Mouse (Mus musculus) lung, postnatal 0 days (tissue): ENCODE results near the gene Pou2f2. TPM values are rescaled to one million over a fixed set of nuclear protein-coding genes. Genes with fewer than 3 reads are reported as not detected.

Source experiments
- ATAC-seq: fragments of 200-750 bp; cut with Nextera tagmentation; 2 replicates; pipeline ENCODE4 v1.8.0; 2017; ENCODE audit warnings: moderate library complexity
- DNase-seq: peaks from one replicate; pipeline ENCODE4 v3.0.0-alpha.2; 2016; ENCODE audit warnings: low spot score
- H3K27ac ChIP-seq: fragments of 300-500 bp; sonication (generic); 2 replicates; pipeline ENCODE4 v1.5.1; 2014; ENCODE audit warnings: antibody characterized with exemption, mild to moderate bottlenecking, low read length, mixed read lengths
- H3K27me3 ChIP-seq: fragments of 300-500 bp; sonication (generic); replicated peaks from 2 replicates; pipeline ENCODE4 v1.6.1; 2014; ENCODE audit warnings: low read length, mixed read lengths; ENCODE audit not compliant: insufficient read depth
- H3K36me3 ChIP-seq: fragments of 300-500 bp; sonication (generic); 2 replicates; pipeline ENCODE4 v1.6.1; 2014; ENCODE audit warnings: low read length, mixed read lengths; ENCODE audit not compliant: insufficient read depth
- H3K4me1 ChIP-seq: fragments of 300-500 bp; sonication (generic); 2 replicates; pipeline ENCODE4 v1.6.1; 2014; ENCODE audit warnings: antibody characterized with exemption, low read depth, low read length, mixed read lengths; ENCODE audit not compliant: insufficient read depth
- H3K4me2 ChIP-seq: fragments of 300-500 bp; sonication (generic); replicated peaks from 2 replicates; pipeline ENCODE4 v1.6.1; 2014; ENCODE audit warnings: low read depth, mild to moderate bottlenecking, low read length, moderate library complexity, mixed read lengths
- H3K4me3 ChIP-seq: fragments of 300-500 bp; sonication (generic); 2 replicates; pipeline ENCODE4 v1.5.1; 2014; ENCODE audit warnings: low read depth, low read length
- H3K9ac ChIP-seq: fragments of 300-500 bp; sonication (generic); replicated peaks from 2 replicates; pipeline ENCODE4 v1.6.1; 2014; ENCODE audit warnings: low read depth, mild to moderate bottlenecking
- H3K9me3 ChIP-seq: fragments of 300-500 bp; sonication (generic); 2 replicates; pipeline ENCODE4 v1.6.1; 2016; ENCODE audit warnings: low read length, mixed read lengths
- CTCF ChIP-seq: IDR thresholded peaks from 2 replicates; pipeline ENCODE4 v1.5.1; 2016; ENCODE audit warnings: antibody characterized with exemption, mild to moderate bottlenecking
- EP300 ChIP-seq: IDR thresholded peaks from 2 replicates; pipeline ENCODE4 v1.6.1; 2016; ENCODE audit warnings: antibody characterized with exemption, mild to moderate bottlenecking, control low read depth
- WGBS: fragments of 180-500 bp; shearing (Covaris S2); extraction: QIAGEN DNeasy Blood & Tissue Kit; methylation state at CpG from one replicate; pipeline ENCODE4 v1.1.7; 2014; 5-methylcytosine and 5-hydroxymethylcytosine counted together
- polyA plus RNA-seq: library from polyadenylated mRNA; unstranded; fragments of >200 nt; fragmentation: Nextera tagmentation; extraction: Ambion mirVana; gene quantifications from 2 replicates; pipeline ENCODE4 v1.2.1, GENCODE M21; 2015

Gene Pou2f2
- polyA plus RNA-seq, 1 experiment from 2014 or later: 0.98 TPM

DNA sequence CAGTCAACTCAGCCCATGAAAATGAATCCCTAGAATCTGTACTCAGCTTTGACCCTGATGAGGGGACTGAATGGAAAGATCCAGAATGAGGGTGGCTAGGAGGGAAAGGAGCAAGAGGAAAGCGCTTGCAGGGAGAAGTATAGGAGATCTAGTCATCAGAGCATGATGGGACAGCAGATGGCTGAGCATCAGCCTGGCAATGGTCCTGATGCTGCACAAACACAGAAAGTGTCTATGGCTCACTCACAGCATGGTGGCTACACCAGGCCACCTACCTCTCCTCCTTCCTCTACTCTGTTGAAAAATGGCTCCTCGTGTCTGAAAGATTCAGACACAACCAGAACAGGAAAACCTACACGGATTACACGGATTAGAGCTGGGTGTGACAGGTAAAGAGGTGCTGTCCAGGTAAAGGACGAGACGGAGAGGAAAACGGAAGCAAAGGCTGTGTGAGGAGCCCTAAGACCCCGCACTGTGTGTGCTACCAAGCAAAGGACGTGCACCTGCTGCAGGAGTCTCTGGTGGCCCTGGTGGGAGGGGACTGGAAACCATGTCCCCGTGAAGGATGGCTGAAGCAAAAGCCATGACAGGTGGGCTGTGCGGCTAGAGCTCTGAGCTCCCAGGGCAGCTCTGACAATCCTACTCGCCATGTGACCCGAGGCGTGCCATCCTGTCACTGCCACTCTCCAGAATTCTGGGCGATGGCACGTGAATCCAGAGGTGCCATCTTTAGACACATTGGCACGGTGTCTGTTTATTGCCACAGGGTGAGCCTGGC lies 67.2 kb downstream of the Pou2f2 start:
- DNase-seq (no peak), ATAC-seq (no peak)
- Histone ChIP-seq H3K4me3 (no peak overlapping the region), H3K27ac (no peak overlapping the region), H3K9me3 (no peaks in the 10 kb centered on the region), H3K9ac (no peak overlapping the region), H3K27me3 (no peaks in the 10 kb centered on the region), H3K4me1 (no peaks in the 10 kb centered on the region), H3K4me2 (no peak overlapping the region), H3K36me3 (no peaks in the 10 kb centered on the region)
- WGBS: 78% methylated on average over 17 of the region's 17 CpGs
- TF ChIP-seq EP300 (no peak), CTCF (no peak)

GRCm38 (mm10) chr7:25110336-25110735 lies 69.2 kb downstream of the Pou2f2 start:
- Histone ChIP-seq H3K4me3 (no peak overlapping the region), H3K4me1 (no peaks in the 10 kb centered on the region), H3K4me2 (no peak overlapping the region), H3K27me3 (no peaks in the 10 kb centered on the region), H3K9ac (no peak overlapping the region), H3K9me3 (no peaks in the 10 kb centered on the region), H3K27ac (no peak overlapping the region), H3K36me3 (no peaks in the 10 kb centered on the region)
- ATAC-seq: no peak
- 76% methylated on average over 9 of the region's 9 CpGs for WGBS
- DNase-seq: no peak
- TF ChIP-seq EP300: no peak
- TF ChIP-seq CTCF: no peak

- Histone ChIP-seq H3K4me2 (no peak overlapping the region), H3K9me3 (no peaks in the 10 kb centered on the region), H3K27me3 (0 out of 2 replicates have a peak, but pooled peaks cover 2% of the 10 kb centered on the region), H3K27ac (no peak overlapping the region), H3K4me3 (no peak overlapping the region), H3K9ac (no peak overlapping the region), H3K4me1 (no peaks in the 10 kb centered on the region), H3K36me3 (no peaks in the 10 kb centered on the region)
- DNase-seq (no peak), ATAC-seq (no peak)
- 71% methylated on average over 12 of the region's 12 CpGs for WGBS
- TF ChIP-seq EP300: no peak
These were observed 70.2 kb downstream of the Pou2f2 start for GRCm38 (mm10) chr7:25109355-25109754.

GRCm38 (mm10) chr7:25106790-25107502 lies 72.6 kb downstream of the Pou2f2 start:
- no peak overlapping the region for H3K9ac ChIP-seq

GRCm38 (mm10) chr7:25105411-25106160 lies 73.9 kb downstream of the Pou2f2 start:
- H3K27me3 ChIP-seq: 0 out of 2 replicates have a peak, but pooled peaks cover 3% of the 10 kb centered on the region
- ATAC-seq: no peak
- WGBS: 14% methylated on average over 17 of the region's 17 CpGs

More at GRCm38 (mm10) chr7:25106790-25107502, 72.6 kb downstream of the Pou2f2 start:
- Histone ChIP-seq H3K4me2 (no peak overlapping the region), H3K9me3 (no peaks in the 10 kb centered on the region), H3K27me3 (0 out of 2 replicates have a peak, but pooled peaks cover 3% of the 10 kb centered on the region), H3K4me3 (no peak overlapping the region), H3K36me3 (no peaks in the 10 kb centered on the region), H3K27ac (no peak overlapping the region), H3K4me1 (no peaks in the 10 kb centered on the region)
- DNase-seq: peak; percentile 30
- TF ChIP-seq EP300: no peak
- no peak for TF ChIP-seq CTCF
- ATAC-seq: 0 out of 2 replicates have a peak, but pooled peaks have one; percentile 14
- WGBS: 40% methylated on average over 15 of the region's 17 CpGs

DNA sequence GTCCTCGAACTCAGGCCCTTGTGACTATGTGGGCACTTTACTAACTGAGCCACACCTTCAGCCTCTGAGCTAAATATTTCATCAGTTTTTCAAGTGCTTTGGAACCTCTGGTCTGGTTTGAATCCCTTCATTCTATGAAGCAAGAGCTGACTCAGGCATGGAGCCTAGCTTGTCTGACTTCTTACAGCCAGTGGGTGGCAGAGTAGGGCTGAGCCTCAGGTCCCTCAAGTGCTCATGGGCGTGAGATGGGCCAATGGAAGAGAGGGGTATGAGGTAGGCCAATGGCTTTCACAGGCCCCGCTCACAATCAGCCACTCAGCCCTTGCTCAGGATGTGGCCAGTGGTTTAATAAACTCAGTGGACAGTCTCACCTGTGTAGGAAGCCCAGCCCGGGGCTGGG lies 79.9 kb downstream of the Pou2f2 start:
- 36% methylated on average over 4 of the region's 4 CpGs for WGBS
- TF ChIP-seq EP300: no peak
- peak; percentile 48 for TF ChIP-seq CTCF
- Histone ChIP-seq H3K9me3 (no peaks in the 10 kb centered on the region), H3K27me3 (0 out of 2 replicates have a peak, but pooled peaks cover 3% of the 10 kb centered on the region), H3K4me3 (no peak overlapping the region), H3K27ac (no peak overlapping the region), H3K4me1 (no peaks in the 10 kb centered on the region), H3K36me3 (no peaks in the 10 kb centered on the region), H3K9ac (no peak overlapping the region), H3K4me2 (no peak overlapping the region)
- DNase-seq (peak; percentile 69), ATAC-seq (peak; percentile 71)

More at GRCm38 (mm10) chr7:25105411-25106160, 73.9 kb downstream of the Pou2f2 start:
- no peaks in the 10 kb centered on the region for H3K9me3 ChIP-seq
- no peak overlapping the region for H3K27ac ChIP-seq
- peak; percentile 91 for TF ChIP-seq CTCF
- TF ChIP-seq EP300: no peak
- no peaks in the 10 kb centered on the region for H3K4me1 ChIP-seq
- H3K4me3 ChIP-seq: no peak overlapping the region
- no peak overlapping the region for H3K4me2 ChIP-seq
- H3K36me3 ChIP-seq: no peaks in the 10 kb centered on the region
- DNase-seq: peak; percentile 73
- no peak overlapping the region for H3K9ac ChIP-seq
